Mouse (Mus musculus) hindbrain, postnatal 0 days (tissue): Measurements from ENCODE around the gene Spem2. TPM values are rescaled to one million over a fixed set of nuclear protein-coding genes. Genes with fewer than 3 reads are reported as not detected.

Source experiments
- ATAC-seq: fragments of 200-750 bp; cut with Nextera tagmentation; 2 replicates; pipeline ENCODE4 v1.8.0; 2017; ENCODE audit warnings: mild to moderate bottlenecking, moderate TSS enrichment, moderate library complexity
- DNase-seq: peaks from one replicate; pipeline ENCODE4 v3.0.0-alpha.2; 2015; ENCODE audit warnings: low spot score
- H3K27ac ChIP-seq: fragments of 300-500 bp; sonication (generic); 2 replicates; pipeline ENCODE4 v1.5.1; 2014; ENCODE audit warnings: mild to moderate bottlenecking
- H3K27me3 ChIP-seq: fragments of 300-500 bp; sonication (generic); 2 replicates; pipeline ENCODE4 v1.6.1; 2014; ENCODE audit warnings: low read length, mixed read lengths; ENCODE audit not compliant: insufficient read depth
- H3K36me3 ChIP-seq: fragments of 300-500 bp; sonication (generic); 2 replicates; pipeline ENCODE4 v1.6.1; 2014; ENCODE audit warnings: low read length, mixed read lengths; ENCODE audit not compliant: insufficient read depth
- H3K4me1 ChIP-seq: fragments of 300-500 bp; sonication (generic); 2 replicates; pipeline ENCODE4 v1.6.1; 2014; ENCODE audit warnings: antibody characterized with exemption, low read length, mixed read lengths; ENCODE audit not compliant: insufficient read depth
- H3K4me2 ChIP-seq: fragments of 300-500 bp; sonication (generic); 2 replicates; pipeline ENCODE4 v1.6.1; 2014; ENCODE audit warnings: low read depth, mild to moderate bottlenecking, low read length, moderate library complexity, mixed read lengths
- H3K4me3 ChIP-seq: fragments of 300-500 bp; sonication (generic); 2 replicates; pipeline ENCODE4 v1.5.1; 2014; ENCODE audit warnings: low read length
- H3K9ac ChIP-seq: fragments of 300-500 bp; sonication (generic); replicated peaks from 2 replicates; pipeline ENCODE4 v1.6.1; 2014; ENCODE audit warnings: mild to moderate bottlenecking, low read length, moderate library complexity, mixed read lengths
- H3K9me3 ChIP-seq: fragments of 300-500 bp; sonication (generic); 2 replicates; pipeline ENCODE4 v1.6.1; 2016; ENCODE audit warnings: low read length, mixed read lengths
- CTCF ChIP-seq: IDR thresholded peaks from 2 replicates; pipeline ENCODE4 v1.5.1; 2016; ENCODE audit warnings: antibody characterized with exemption, control low read depth, low read depth
- WGBS: fragments of 180-500 bp; shearing (Covaris S2); extraction: QIAGEN DNeasy Blood & Tissue Kit; methylation state at CpG from one replicate; pipeline ENCODE4 v1.1.7; 2014; 5-methylcytosine and 5-hydroxymethylcytosine counted together
- polyA plus RNA-seq: library from polyadenylated mRNA; unstranded; fragments of >200 nt; fragmentation: Nextera tagmentation; extraction: Ambion mirVana; gene quantifications from 2 replicates; pipeline ENCODE4 v1.2.1, GENCODE M21; 2015
- total RNA-seq: library from RNA; depleted of rRNA; stranded (reverse); fragments of >200 nt; gene quantifications from 2 replicates; pipeline ENCODE4 v1.2.3, GENCODE M21; 2014

Gene Spem2
- total and polyA plus RNA-seq, 2 experiments from 2014 or later = not detected

DNA sequence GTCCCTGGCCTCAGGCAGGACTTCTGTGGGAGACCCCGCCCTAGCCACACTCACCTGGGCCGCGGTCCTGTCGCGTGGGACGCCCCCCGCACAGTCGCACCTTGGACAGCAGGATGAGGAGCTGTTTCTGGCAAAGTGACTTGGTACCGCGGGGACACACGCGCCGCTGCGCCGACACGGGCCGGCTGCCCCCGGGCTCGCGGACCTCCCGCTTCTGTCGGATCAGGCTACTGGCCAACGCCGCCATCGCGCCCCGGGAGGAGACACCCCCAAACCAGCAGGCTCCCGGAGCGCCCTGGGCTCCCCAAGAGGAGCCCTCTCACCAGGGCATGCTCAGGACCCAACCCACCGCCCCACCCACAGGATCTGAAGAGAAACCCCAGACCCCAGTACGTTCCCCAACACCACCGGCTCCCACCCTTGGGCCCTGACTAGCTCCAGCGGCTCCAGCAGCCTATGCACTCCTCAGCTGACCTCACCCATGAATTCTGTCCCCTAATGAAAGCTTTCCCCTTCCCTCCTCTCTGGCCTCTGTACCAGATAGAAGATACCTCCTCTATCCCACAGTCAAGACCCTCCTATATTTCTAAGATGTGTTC lies 16.8 kb downstream of the Spem2 start, which contains the start of gene Fgf11:
Gene Fgf11 (minus strand): TSS at position 479 of the 599 bp plus-strand sequence.
- Histone ChIP-seq H3K36me3 (no peaks in the 10 kb centered on the region), H3K27ac (peak within 1 kb of the TSS; percentile 92), H3K4me3 (peak within 1 kb of the TSS; percentile 60), H3K4me1 (peaks cover 33% of the 10 kb centered on the region), H3K27me3 (peaks cover 20% of the 10 kb centered on the region), H3K9ac (peak within 1 kb of the TSS; percentile 71), H3K9me3 (no peaks in the 10 kb centered on the region), H3K4me2 (peak within 1 kb of the TSS; percentile 95)
- ATAC-seq (peak; percentile 8; the same call in 1 of the 2 replicates), DNase-seq (no peak)
- no peak for TF ChIP-seq CTCF
- WGBS = 2% methylated on average over 33 of the region's 33 CpGs

DNA sequence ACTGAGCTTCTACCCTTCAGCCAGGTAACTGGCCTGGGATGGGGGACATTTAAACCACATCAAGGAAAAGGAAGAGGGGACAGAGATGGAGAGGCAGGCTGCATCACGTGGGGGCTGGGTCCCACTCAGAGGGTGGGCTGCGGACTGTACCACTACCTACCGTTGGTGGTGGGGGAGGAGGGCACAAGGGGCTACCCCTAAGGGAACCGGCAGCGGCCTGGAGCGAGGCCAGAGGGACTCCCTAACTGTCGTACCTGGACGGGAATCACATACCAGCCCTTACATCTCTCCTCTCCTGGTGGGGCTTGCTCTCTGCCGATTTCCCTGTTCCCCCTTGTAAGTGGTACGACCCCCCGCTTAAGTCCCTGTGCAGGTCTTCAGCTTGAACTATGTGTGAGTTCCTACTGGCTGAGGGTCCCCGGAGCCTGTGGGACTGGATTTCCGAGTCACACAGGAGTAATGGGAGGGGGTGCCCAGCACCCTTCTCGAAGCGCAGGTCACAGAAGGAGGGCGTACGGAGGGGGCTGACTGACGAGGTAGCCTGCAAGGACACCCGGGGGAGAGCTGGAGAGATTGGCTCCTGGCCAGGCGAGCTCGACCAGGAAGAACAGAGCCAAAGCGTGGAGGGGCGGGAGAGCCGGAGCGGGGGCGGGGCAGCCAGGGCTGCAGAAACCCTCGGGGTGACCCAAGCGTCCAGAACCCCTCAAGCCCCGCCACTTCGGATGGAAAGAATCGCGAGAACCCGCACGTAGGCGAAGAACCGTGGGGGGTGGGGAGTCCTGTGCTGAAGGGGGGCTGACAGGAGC lies 17.7 kb downstream of the Spem2 start:
- Histone ChIP-seq H3K4me1 (peaks cover 33% of the 10 kb centered on the region), H3K4me3 (peak overlapping the region; percentile 60)
- TF ChIP-seq CTCF = no peak

DNA sequence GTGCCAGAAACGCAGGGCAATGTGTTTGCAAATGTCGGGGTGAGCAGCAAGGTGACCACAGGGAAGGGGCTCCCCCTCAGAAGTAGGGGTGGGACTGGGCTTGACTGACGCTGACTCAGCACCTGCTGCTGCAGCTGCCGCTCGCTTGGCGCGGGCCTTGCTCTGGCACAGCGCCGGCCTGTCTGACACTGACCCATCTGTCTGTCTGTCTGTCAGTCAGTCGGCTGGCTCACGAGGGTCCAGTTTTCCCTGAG lies 18.2 kb downstream of the Spem2 start:
- peaks cover 8% of the 10 kb centered on the region for H3K27me3 ChIP-seq
- H3K4me1 ChIP-seq = peaks cover 33% of the 10 kb centered on the region

More for the DNA sequence above, 17.7 kb downstream of the Spem2 start:
- WGBS = under 1% methylated on average over 33 of the region's 36 CpGs
- H3K4me2 ChIP-seq = peak overlapping the region; percentile 95
- ATAC-seq (peak; percentile 82), DNase-seq (peak; percentile 89)
- H3K27ac ChIP-seq = peak overlapping the region; percentile 92
- H3K9me3 ChIP-seq = no peaks in the 10 kb centered on the region
- no peaks in the 10 kb centered on the region for H3K36me3 ChIP-seq
- H3K27me3 ChIP-seq = peaks cover 13% of the 10 kb centered on the region
- peak overlapping the region; percentile 71 for H3K9ac ChIP-seq

DNA sequence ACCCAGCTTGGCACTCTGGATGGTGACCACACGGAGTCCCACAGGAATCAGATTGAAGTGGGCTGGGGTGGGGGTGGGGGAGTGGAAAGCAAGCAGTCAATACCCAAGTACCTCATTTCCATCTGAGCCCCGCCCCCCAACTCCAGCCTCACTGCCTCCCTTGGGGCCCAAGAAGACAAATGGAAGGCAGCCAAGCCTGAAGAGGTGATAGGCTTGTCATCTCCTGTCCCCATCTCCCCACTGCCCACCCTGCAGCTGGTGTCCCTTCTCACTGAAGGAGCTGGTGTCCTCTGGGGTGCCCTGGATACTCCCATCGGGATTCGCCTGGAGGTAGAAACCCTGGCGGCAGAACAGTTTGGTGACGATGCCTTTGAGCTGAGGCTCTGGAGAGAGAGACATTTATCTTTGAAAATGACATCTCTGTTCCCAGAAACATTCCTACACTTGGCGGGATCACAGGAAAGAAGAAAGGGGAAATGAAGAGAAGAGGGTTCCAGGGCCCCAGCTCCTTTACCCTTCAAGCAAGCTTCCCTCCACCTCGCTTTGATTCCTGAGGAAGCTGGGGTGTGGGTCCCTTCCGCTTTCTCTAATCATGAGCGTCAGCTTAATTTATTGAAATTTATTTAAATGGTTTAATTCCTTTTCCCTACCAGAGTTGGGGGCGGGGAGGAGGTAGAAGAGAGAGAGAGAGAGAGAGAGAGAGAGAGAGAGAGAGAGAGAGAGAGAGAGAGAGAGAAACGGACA lies 18.7 kb downstream of the Spem2 start:
- 11% methylated on average over 12 of the region's 12 CpGs for WGBS
- no peak for TF ChIP-seq CTCF
- H3K27me3 ChIP-seq = 0 out of 2 replicates have a peak, but pooled peaks cover 3% of the 10 kb centered on the region

More for the DNA sequence above, 18.2 kb downstream of the Spem2 start:
- H3K4me2 ChIP-seq = peak overlapping the region; percentile 95
- peak overlapping the region; percentile 92 for H3K27ac ChIP-seq
- H3K36me3 ChIP-seq = no peaks in the 10 kb centered on the region
- no peaks in the 10 kb centered on the region for H3K9me3 ChIP-seq
- peak overlapping the region; percentile 71 for H3K9ac ChIP-seq
- ATAC-seq (peak; percentile 22; the same call in 1 of the 2 replicates), DNase-seq (peak; percentile 75)
- 2% methylated on average over 11 of the region's 11 CpGs for WGBS
- H3K4me3 ChIP-seq = peak overlapping the region; percentile 60
- TF ChIP-seq CTCF = no peak

DNA sequence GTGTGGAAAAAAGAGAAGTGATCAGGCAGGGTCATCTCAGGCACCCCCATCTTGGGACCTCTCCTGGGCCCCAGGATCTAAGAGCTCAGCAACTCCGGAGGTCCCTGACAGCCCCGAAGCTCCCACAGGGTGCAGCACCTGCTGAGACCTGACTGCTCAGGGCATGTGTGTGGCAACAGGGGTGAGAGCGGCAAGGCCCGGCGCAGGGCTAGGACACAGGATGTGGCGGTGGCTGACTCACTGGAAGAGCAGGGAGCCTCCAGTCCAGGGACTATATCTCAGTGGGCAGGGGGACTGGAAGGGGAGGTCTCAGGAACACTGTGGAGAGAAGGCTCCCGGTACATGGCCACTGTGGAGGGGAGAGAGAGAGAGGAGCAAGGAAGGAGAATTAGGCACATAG lies 20.3 kb downstream of the Spem2 start:
- Histone ChIP-seq H3K4me3 (no peak overlapping the region), H3K4me2 (no peak overlapping the region), H3K9me3 (no peaks in the 10 kb centered on the region), H3K27ac (no peak overlapping the region), H3K9ac (no peak overlapping the region), H3K27me3 (no peaks in the 10 kb centered on the region), H3K4me1 (peaks cover 19% of the 10 kb centered on the region), H3K36me3 (no peaks in the 10 kb centered on the region)
- 80% methylated on average over 7 of the region's 7 CpGs for WGBS
- DNase-seq = no peak
- TF ChIP-seq CTCF = no peak
- ATAC-seq = no peak

More for the DNA sequence above, 18.7 kb downstream of the Spem2 start:
- no peaks in the 10 kb centered on the region for H3K9me3 ChIP-seq
- peak overlapping the region; percentile 71 for H3K9ac ChIP-seq
- H3K27ac ChIP-seq = peak overlapping the region; percentile 92
- DNase-seq (peak; percentile 53), ATAC-seq (no peak)
- H3K4me2 ChIP-seq = peak overlapping the region; percentile 95
- peaks cover 29% of the 10 kb centered on the region for H3K4me1 ChIP-seq
- peak overlapping the region; percentile 60 for H3K4me3 ChIP-seq
- no peaks in the 10 kb centered on the region for H3K36me3 ChIP-seq

DNA sequence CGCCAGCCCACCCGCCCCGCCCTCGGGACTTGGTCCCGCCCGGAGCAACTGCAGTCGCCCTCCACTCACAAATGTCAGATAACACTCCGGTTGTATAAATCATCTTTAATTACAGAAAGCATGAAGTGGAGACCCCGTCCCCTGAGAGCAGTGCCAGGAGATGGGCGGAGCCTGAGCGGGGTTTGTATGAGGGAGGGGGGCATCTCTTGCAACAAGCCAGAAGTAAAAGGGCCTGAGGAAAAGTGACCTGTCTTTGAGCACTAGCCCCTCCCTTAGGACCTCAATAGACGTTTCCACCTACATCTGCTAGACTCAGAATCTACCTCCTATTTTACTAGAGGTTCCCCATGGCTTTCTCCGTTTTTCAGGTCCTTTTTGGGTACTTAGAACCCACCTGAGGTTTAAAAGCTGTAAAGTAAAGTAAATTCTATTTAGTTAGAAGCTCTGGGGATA lies 22.3 kb downstream of the Spem2 start:
- no peak for TF ChIP-seq CTCF
- WGBS = 3% methylated on average over 13 of the region's 13 CpGs
- Histone ChIP-seq H3K4me3 (peak overlapping the region; percentile 39), H3K4me2 (peak overlapping the region; percentile 64), H3K4me1 (peaks cover 15% of the 10 kb centered on the region), H3K36me3 (no peaks in the 10 kb centered on the region), H3K27ac (no peak overlapping the region), H3K27me3 (no peaks in the 10 kb centered on the region), H3K9ac (peak overlapping the region; percentile 25; the same call in 1 of the 2 replicates), H3K9me3 (no peaks in the 10 kb centered on the region)
- DNase-seq (no peak), ATAC-seq (no peak)
